Mouse (Mus musculus) forebrain, embryonic 10.5 days (tissue): ENCODE results near the gene Pcsk2. TPM values are rescaled to one million over a fixed set of nuclear protein-coding genes. Genes with fewer than 3 reads are reported as not detected.
A peak's percentile ranks its signal among the peaks of the same experiment; 100 is the strongest.

Experiments
- DNase-seq: peaks from one replicate; pipeline ENCODE4 v3.0.0-alpha.2; 2017; ENCODE audit warnings: low spot score; ENCODE audit errors: extremely low spot score
- H3K27ac ChIP-seq: fragments of 300-500 bp; sonication (generic); 2 replicates; pipeline ENCODE4 v1.5.1; 2016; ENCODE audit warnings: mild to moderate bottlenecking
- H3K27me3 ChIP-seq: fragments of 300-500 bp; sonication (generic); 2 replicates; pipeline ENCODE4 v1.6.1; 2016; ENCODE audit warnings: mild to moderate bottlenecking; ENCODE audit not compliant: poor library complexity, severe bottlenecking
- H3K36me3 ChIP-seq: fragments of 300-500 bp; sonication (generic); replicated peaks from 2 replicates; pipeline ENCODE4 v1.6.1; 2016; ENCODE audit warnings: mild to moderate bottlenecking, moderate library complexity
- H3K4me1 ChIP-seq: fragments of 300-500 bp; sonication (generic); 2 replicates; pipeline ENCODE4 v1.6.1; 2016
- H3K4me3 ChIP-seq: fragments of 300-500 bp; sonication (generic); 2 replicates; pipeline ENCODE4 v1.5.1; 2016; ENCODE audit warnings: mild to moderate bottlenecking, moderate library complexity
- H3K9me3 ChIP-seq: fragments of 300-500 bp; sonication (generic); 2 replicates; pipeline ENCODE4 v1.6.1; 2016; ENCODE audit warnings: mild to moderate bottlenecking, moderate library complexity
- WGBS: fragments of 180-500 bp; shearing (Covaris S2); methylation state at CpG from one replicate; pipeline ENCODE4 v1.1.7; 2016; 5-methylcytosine and 5-hydroxymethylcytosine counted together
- polyA plus RNA-seq: library from polyadenylated mRNA; unstranded; fragments of >200 nt; fragmentation: Nextera tagmentation; extraction: Ambion mirVana; gene quantifications from 2 replicates; pipeline ENCODE4 v1.2.1, GENCODE M21; 2016

Pcsk2 gene
- polyA plus RNA-seq, result 0.48 and 0.86 TPM in 2 replicates

GRCm38 (mm10) chr2:143545758-143546246 is at the start of gene Pcsk2:
Gene Pcsk2, plus strand, starts transcription at chr2:143546156.
- whole genome bisulfite sequencing, result under 1% methylated on average over 51 of the region's 51 CpGs
- peaks cover 55% of the 10 kb centered on the region for H3K27me3 ChIP-seq
- DNase-seq, result peak; percentile 68
- peak within 1 kb of the TSS; percentile 83 for H3K27ac ChIP-seq
- peak within 1 kb of the TSS; percentile 57 for H3K4me3 ChIP-seq
- H3K9me3 ChIP-seq, result no peaks in the 10 kb centered on the region
- H3K36me3 ChIP-seq, result no peaks in the 10 kb centered on the region
- peaks cover 26% of the 10 kb centered on the region for H3K4me1 ChIP-seq

DNA sequence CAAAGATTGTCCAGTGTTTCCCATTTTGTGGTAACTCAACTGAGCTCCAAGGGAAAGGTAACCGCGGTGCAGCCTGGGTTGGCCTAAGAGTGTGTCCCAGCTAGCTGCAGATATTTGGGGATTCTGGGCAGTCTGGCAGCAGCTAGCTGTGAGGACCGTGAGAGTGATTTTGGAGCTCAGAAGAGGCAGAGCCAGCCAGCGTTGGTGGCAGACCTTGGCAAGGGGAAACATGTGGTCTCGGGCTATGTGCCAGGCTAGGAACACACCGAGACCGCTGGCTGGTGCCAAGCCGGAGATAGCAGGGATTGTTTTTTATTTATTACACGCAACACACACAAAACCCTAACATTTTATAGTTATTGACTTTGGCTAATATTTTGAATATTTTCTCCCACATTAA is 45.1 kb upstream of the Pcsk2 start:
- no peak overlapping the region for H3K27ac ChIP-seq
- H3K9me3 ChIP-seq, result no peaks in the 10 kb centered on the region
- 96% methylated on average over 9 of the region's 9 CpGs for WGBS
- H3K36me3 ChIP-seq, result no peaks in the 10 kb centered on the region
- no peak overlapping the region for H3K4me3 ChIP-seq
- DNase-seq, result no peak
- no peaks in the 10 kb centered on the region for H3K4me1 ChIP-seq
- no peaks in the 10 kb centered on the region for H3K27me3 ChIP-seq

DNA sequence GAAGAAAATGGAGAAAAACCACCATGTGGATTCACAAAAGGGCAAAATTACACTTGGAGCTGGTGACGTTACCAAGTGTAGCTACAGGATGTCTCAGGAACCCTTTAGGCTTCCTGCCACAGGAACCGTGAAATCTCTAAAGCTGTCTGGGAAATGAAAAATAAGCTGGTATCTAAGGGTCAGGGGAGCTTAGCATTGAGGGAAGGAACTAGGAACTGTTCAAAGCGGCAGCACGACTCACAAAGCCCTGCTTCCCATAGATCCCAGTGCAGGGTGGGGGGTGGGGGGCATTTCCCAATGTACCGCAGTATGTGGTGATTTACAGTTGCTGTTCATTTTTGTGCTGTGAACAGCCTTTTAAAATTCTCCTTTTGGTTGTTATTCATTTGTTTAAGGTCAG is 44.2 kb upstream of the Pcsk2 start:
- 76% methylated on average over 5 of the region's 5 CpGs for WGBS

DNA sequence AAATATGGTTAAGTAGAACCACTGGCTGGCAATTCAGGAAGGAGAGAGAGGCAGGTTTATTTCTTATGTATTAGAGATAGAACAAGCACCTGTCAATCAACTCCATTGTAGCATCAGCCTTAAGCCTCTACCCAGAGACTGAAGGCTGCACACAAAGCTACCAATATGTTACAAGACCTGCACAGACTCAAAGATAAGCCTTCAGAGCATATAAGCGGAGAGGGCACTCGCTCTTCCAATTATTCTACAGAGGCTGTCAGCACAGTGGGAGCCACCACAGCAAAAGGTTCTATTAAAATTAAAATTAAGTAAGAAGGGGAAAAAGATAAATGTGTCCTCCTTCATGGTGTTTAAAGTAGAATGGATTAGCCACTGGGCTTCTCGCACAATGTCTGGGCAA is 43.8 kb upstream of the Pcsk2 start:
- no peaks in the 10 kb centered on the region for H3K4me1 ChIP-seq
- no peaks in the 10 kb centered on the region for H3K36me3 ChIP-seq
- H3K4me3 ChIP-seq, result no peak overlapping the region
- H3K9me3 ChIP-seq, result no peaks in the 10 kb centered on the region
- H3K27ac ChIP-seq, result no peak overlapping the region
- no peak for DNase-seq
- no peaks in the 10 kb centered on the region for H3K27me3 ChIP-seq
- WGBS, result 74% methylated on average over 3 of the region's 3 CpGs

More for the DNA sequence above, 44.2 kb upstream of the Pcsk2 start:
- Histone ChIP-seq H3K4me1 (no peaks in the 10 kb centered on the region), H3K27ac (no peak overlapping the region), H3K9me3 (no peaks in the 10 kb centered on the region), H3K4me3 (no peak overlapping the region), H3K27me3 (no peaks in the 10 kb centered on the region), H3K36me3 (no peaks in the 10 kb centered on the region)
- no peak for DNase-seq

DNA sequence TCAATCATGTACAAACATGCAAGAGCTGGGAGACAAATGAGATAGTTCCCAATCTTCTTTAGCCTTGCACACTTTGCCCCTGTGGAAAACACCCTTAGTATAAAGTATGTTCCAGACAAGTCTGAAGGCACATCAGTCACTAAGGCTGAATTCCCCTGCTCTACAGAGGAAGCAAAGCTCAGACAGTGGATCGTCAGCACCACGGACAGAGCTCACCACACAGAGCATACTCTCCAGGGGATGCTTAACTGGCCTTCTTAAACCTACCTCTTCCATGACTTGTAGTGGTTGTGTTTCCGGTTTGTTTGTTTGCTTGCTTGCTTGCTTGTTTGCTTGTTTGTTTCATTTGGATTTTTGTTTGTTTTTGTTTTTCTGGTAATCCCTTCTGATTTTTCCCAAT is 9.5 kb upstream of the Pcsk2 start:
- no peak overlapping the region for H3K27ac ChIP-seq
- no peaks in the 10 kb centered on the region for H3K4me1 ChIP-seq
- H3K36me3 ChIP-seq, result no peaks in the 10 kb centered on the region
- 22% methylated on average over 3 of the region's 3 CpGs for WGBS
- H3K27me3 ChIP-seq, result no peaks in the 10 kb centered on the region
- no peaks in the 10 kb centered on the region for H3K9me3 ChIP-seq
- H3K4me3 ChIP-seq, result no peak overlapping the region
- DNase-seq, result peak; percentile 30

DNA sequence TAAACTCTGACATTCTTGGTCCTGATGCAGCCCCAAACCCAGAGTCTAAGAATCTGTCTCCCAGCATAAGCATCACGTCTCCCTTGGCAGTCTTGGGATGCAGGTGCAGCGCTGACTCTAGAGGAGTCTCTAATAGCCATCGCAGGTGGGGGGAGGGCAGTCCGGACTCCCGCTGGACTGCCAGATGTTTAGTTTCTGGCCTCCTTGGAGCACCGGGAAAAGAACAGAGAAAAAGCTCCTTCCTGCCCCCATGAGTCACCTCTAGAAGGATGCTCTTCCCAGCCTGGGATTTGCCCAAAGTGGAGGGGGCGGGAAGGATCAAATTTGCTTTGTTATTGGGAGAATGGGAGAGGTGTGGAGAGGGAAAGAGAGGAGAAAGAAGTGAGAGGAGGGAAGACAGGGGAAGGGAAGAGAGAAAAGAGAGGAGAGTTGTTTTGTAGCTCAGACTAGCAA is 631 bp upstream of the Pcsk2 start:
- Histone ChIP-seq H3K4me1 (peaks cover 26% of the 10 kb centered on the region), H3K4me3 (peak overlapping the region; percentile 57), H3K9me3 (no peaks in the 10 kb centered on the region), H3K27me3 (peaks cover 55% of the 10 kb centered on the region), H3K36me3 (no peaks in the 10 kb centered on the region), H3K27ac (peak overlapping the region; percentile 83)
- no peak for DNase-seq
- WGBS, result under 1% methylated on average over 7 of the region's 7 CpGs

DNA sequence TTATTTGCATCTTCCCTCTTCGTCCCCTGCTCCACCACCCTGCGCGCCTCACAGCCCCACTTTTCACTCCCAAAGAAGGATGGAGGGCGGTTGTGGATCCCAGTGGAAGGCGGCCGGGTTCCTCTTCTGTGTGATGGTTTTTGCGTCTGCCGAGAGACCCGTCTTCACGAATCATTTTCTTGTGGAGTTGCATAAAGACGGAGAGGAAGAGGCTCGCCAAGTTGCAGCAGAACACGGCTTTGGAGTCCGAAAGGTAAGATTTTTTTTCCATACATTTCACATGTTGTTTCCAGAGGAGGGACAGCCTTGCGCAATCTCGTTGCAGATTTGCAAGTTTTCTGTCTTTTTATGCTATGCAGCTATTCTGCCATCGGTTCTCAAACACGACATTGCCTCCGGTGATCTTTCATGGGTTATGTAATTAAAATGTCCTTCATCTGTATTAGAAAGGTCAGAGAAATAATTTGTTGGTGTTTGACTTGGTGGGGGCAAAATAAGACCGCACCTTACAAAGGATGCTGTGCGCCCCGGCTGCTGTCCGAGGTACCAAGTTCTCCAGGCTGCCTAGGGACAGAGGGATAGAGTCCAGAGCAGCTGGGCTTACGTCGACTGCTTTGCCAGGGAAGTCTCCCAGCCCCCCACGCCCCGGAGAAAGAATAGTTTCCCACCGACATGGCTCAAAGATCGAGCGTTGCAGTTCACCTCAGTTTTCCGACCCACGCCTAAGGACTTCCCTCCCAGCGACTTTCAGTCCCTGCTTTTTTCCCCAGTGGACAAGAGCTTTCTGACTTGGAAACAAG is 656 bp downstream of the Pcsk2 start:
- DNase-seq, result peak; percentile 51
- Histone ChIP-seq H3K4me1 (peaks cover 26% of the 10 kb centered on the region), H3K27me3 (peaks cover 55% of the 10 kb centered on the region), H3K4me3 (peak overlapping the region; percentile 57), H3K36me3 (no peaks in the 10 kb centered on the region), H3K9me3 (no peaks in the 10 kb centered on the region), H3K27ac (no peak overlapping the region)
- WGBS, result under 1% methylated on average over 33 of the region's 33 CpGs

GRCm38 (mm10) chr2:143547251-143548090 is 1.5 kb downstream of the Pcsk2 start:
- Histone ChIP-seq H3K9me3 (no peaks in the 10 kb centered on the region), H3K4me3 (peak overlapping the region; percentile 57), H3K27ac (no peak overlapping the region), H3K36me3 (no peaks in the 10 kb centered on the region), H3K4me1 (peaks cover 26% of the 10 kb centered on the region), H3K27me3 (peaks cover 55% of the 10 kb centered on the region)
- WGBS, result under 1% methylated on average over 32 of the region's 32 CpGs
- peak; percentile 20 for DNase-seq

GRCm38 (mm10) chr2:143560384-143560783 is 14.4 kb downstream of the Pcsk2 start:
- H3K27ac ChIP-seq, result no peak overlapping the region
- no peaks in the 10 kb centered on the region for H3K27me3 ChIP-seq
- no peaks in the 10 kb centered on the region for H3K36me3 ChIP-seq
- DNase-seq, result no peak
- H3K4me3 ChIP-seq, result no peak overlapping the region
- no peaks in the 10 kb centered on the region for H3K9me3 ChIP-seq
- H3K4me1 ChIP-seq, result no peaks in the 10 kb centered on the region
- 84% methylated on average over 4 of the region's 4 CpGs for WGBS

- H3K27me3 ChIP-seq, result no peaks in the 10 kb centered on the region
- DNase-seq, result no peak
- H3K4me1 ChIP-seq, result no peaks in the 10 kb centered on the region
- no peaks in the 10 kb centered on the region for H3K9me3 ChIP-seq
- no peaks in the 10 kb centered on the region for H3K36me3 ChIP-seq
- WGBS, result 85% methylated on average over 2 of the region's 2 CpGs
- no peak overlapping the region for H3K27ac ChIP-seq
- H3K4me3 ChIP-seq, result no peak overlapping the region
Observed at GRCm38 (mm10) chr2:143565062-143565461, 19.1 kb downstream of the Pcsk2 start.

- Histone ChIP-seq H3K36me3 (no peaks in the 10 kb centered on the region), H3K27me3 (no peaks in the 10 kb centered on the region), H3K4me3 (no peak overlapping the region), H3K9me3 (no peaks in the 10 kb centered on the region), H3K27ac (no peak overlapping the region), H3K4me1 (no peaks in the 10 kb centered on the region)
- DNase-seq, result no peak
- 93% methylated on average over 6 of the region's 6 CpGs for WGBS
Observed at GRCm38 (mm10) chr2:143565961-143566360, 20.0 kb downstream of the Pcsk2 start.

- H3K27ac ChIP-seq, result no peak overlapping the region
- H3K4me3 ChIP-seq, result no peak overlapping the region
- WGBS, result 87% methylated on average over 6 of the region's 6 CpGs
- no peaks in the 10 kb centered on the region for H3K27me3 ChIP-seq
- DNase-seq, result no peak
- no peaks in the 10 kb centered on the region for H3K4me1 ChIP-seq
- no peaks in the 10 kb centered on the region for H3K9me3 ChIP-seq
- no peaks in the 10 kb centered on the region for H3K36me3 ChIP-seq
Observed at GRCm38 (mm10) chr2:143585341-143585740, 39.4 kb downstream of the Pcsk2 start.

- Histone ChIP-seq H3K9me3 (no peaks in the 10 kb centered on the region), H3K27ac (no peak overlapping the region), H3K4me3 (no peak overlapping the region), H3K27me3 (no peaks in the 10 kb centered on the region), H3K4me1 (no peaks in the 10 kb centered on the region), H3K36me3 (no peaks in the 10 kb centered on the region)
- DNase-seq, result no peak
- 95% methylated on average over 2 of the region's 2 CpGs for WGBS
Observed at GRCm38 (mm10) chr2:143590398-143590797, 44.4 kb downstream of the Pcsk2 start.
